Mouse (Mus musculus): Measurements from ENCODE around the gene Mogs. TPM values are rescaled to one million over a fixed set of nuclear protein-coding genes. Genes with fewer than 3 reads are reported as not detected.

The Mogs gene
- polyA plus RNA-seq (2012; ENCODE audit: insufficient read depth, insufficient read length, missing spikeins): 16.1 and 17.1 TPM in 2 replicates

GRCm38 (mm10) chr6:83115011-83115671 is at the start of gene Mogs:
Gene Mogs, plus strand, starts transcription at chr6:83115496.
- TF ChIP-seq POLR2A (IDR thresholded peaks at IDR 0.05; ENCODE audit: borderline replicate concordance, low read depth, low read length) (no peak), CTCF (IDR thresholded peaks at IDR 0.05; ENCODE audit: low read depth, low read length) (no peak)
- Histone ChIP-seq H3K4me3 (ENCODE audit: insufficient read depth, low read length) (peak within 1 kb of the TSS; percentile 77), H3K27ac (ENCODE audit: insufficient read depth, low read depth, low read length) (peak within 1 kb of the TSS; percentile 73), H3K4me1 (ENCODE audit: control insufficient read depth, insufficient read depth, low read length) (peaks cover 18% of the 10 kb centered on the region)

- Histone ChIP-seq H3K4me1 (ENCODE audit: control insufficient read depth, insufficient read depth, low read length) (peaks cover 3% of the 10 kb centered on the region; the same call in 1 of the 2 replicates), H3K27ac (ENCODE audit: insufficient read depth, low read depth, low read length) (no peak overlapping the region), H3K4me3 (ENCODE audit: insufficient read depth, low read length) (no peak overlapping the region)
- TF ChIP-seq POLR2A (IDR thresholded peaks at IDR 0.05; ENCODE audit: borderline replicate concordance, low read depth, low read length) (no peak), CTCF (IDR thresholded peaks at IDR 0.05; ENCODE audit: low read depth, low read length) (no peak)
Observed at GRCm38 (mm10) chr6:83065995-83066394, 49.3 kb upstream of the Mogs start.

- Histone ChIP-seq H3K27ac (ENCODE audit: insufficient read depth, low read depth, low read length) (no peak overlapping the region), H3K4me1 (ENCODE audit: control insufficient read depth, insufficient read depth, low read length) (peaks cover 3% of the 10 kb centered on the region; the same call in 1 of the 2 replicates), H3K4me3 (ENCODE audit: insufficient read depth, low read length) (no peak overlapping the region)
- 0 out of 2 replicates have a peak, but pooled peaks have one; percentile 37 for TF ChIP-seq POLR2A (IDR thresholded peaks at IDR 0.05; ENCODE audit: borderline replicate concordance, low read depth, low read length)
- no peak for TF ChIP-seq CTCF (IDR thresholded peaks at IDR 0.05; ENCODE audit: low read depth, low read length)
Observed at GRCm38 (mm10) chr6:83066441-83066840, 48.9 kb upstream of the Mogs start.

GRCm38 (mm10) chr6:83068221-83068620 is 47.1 kb upstream of the Mogs start:
- TF ChIP-seq CTCF (IDR thresholded peaks at IDR 0.05; ENCODE audit: low read depth, low read length) (no peak), POLR2A (IDR thresholded peaks at IDR 0.05; ENCODE audit: borderline replicate concordance, low read depth, low read length) (no peak)
- Histone ChIP-seq H3K27ac (ENCODE audit: insufficient read depth, low read depth, low read length) (no peak overlapping the region), H3K4me1 (ENCODE audit: control insufficient read depth, insufficient read depth, low read length) (peaks cover 3% of the 10 kb centered on the region; the same call in 1 of the 2 replicates), H3K4me3 (ENCODE audit: insufficient read depth, low read length) (no peak overlapping the region)

- Histone ChIP-seq H3K4me3 (ENCODE audit: insufficient read depth, low read length) (peak overlapping the region; percentile 27), H3K4me1 (ENCODE audit: control insufficient read depth, insufficient read depth, low read length) (peaks cover 3% of the 10 kb centered on the region; the same call in 1 of the 2 replicates), H3K27ac (ENCODE audit: insufficient read depth, low read depth, low read length) (no peak overlapping the region)
- TF ChIP-seq POLR2A (IDR thresholded peaks at IDR 0.05; ENCODE audit: borderline replicate concordance, low read depth, low read length): no peak
- no peak for TF ChIP-seq CTCF (IDR thresholded peaks at IDR 0.05; ENCODE audit: low read depth, low read length)
Observed at GRCm38 (mm10) chr6:83068706-83069487, 46.4 kb upstream of the Mogs start.

GRCm38 (mm10) chr6:83069488-83070246 is 45.6 kb upstream of the Mogs start:
- Histone ChIP-seq H3K4me3 (ENCODE audit: insufficient read depth, low read length) (peak overlapping the region; percentile 27), H3K4me1 (ENCODE audit: control insufficient read depth, insufficient read depth, low read length) (peaks cover 3% of the 10 kb centered on the region; the same call in 1 of the 2 replicates), H3K27ac (ENCODE audit: insufficient read depth, low read depth, low read length) (no peak overlapping the region)
- no peak for TF ChIP-seq CTCF (IDR thresholded peaks at IDR 0.05; ENCODE audit: low read depth, low read length)
- no peak for TF ChIP-seq POLR2A (IDR thresholded peaks at IDR 0.05; ENCODE audit: borderline replicate concordance, low read depth, low read length)

GRCm38 (mm10) chr6:83070247-83070310 is 45.2 kb upstream of the Mogs start, which contains the start of gene Tlx2:
Gene Tlx2, minus strand, starts transcription at chr6:83070293.
- H3K4me1 ChIP-seq (ENCODE audit: control insufficient read depth, insufficient read depth, low read length): peaks cover 3% of the 10 kb centered on the region; the same call in 1 of the 2 replicates
- H3K27ac ChIP-seq (ENCODE audit: insufficient read depth, low read depth, low read length): no peak within 1 kb of the TSS
- peak within 1 kb of the TSS; percentile 27 for H3K4me3 ChIP-seq (ENCODE audit: insufficient read depth, low read length)
- TF ChIP-seq POLR2A (IDR thresholded peaks at IDR 0.05; ENCODE audit: borderline replicate concordance, low read depth, low read length) (no peak), CTCF (IDR thresholded peaks at IDR 0.05; ENCODE audit: low read depth, low read length) (no peak)

- Histone ChIP-seq H3K4me3 (ENCODE audit: insufficient read depth, low read length) (peak overlapping the region; percentile 27), H3K4me1 (ENCODE audit: control insufficient read depth, insufficient read depth, low read length) (peaks cover 3% of the 10 kb centered on the region; the same call in 1 of the 2 replicates), H3K27ac (ENCODE audit: insufficient read depth, low read depth, low read length) (no peak overlapping the region)
- no peak for TF ChIP-seq CTCF (IDR thresholded peaks at IDR 0.05; ENCODE audit: low read depth, low read length)
- no peak for TF ChIP-seq POLR2A (IDR thresholded peaks at IDR 0.05; ENCODE audit: borderline replicate concordance, low read depth, low read length)
Observed at GRCm38 (mm10) chr6:83070311-83071219, 44.7 kb upstream of the Mogs start.

- H3K4me3 ChIP-seq (ENCODE audit: insufficient read depth, low read length): peak overlapping the region; percentile 27; the same call in 1 of the 2 replicates
- H3K27ac ChIP-seq (ENCODE audit: insufficient read depth, low read depth, low read length): no peak overlapping the region
- TF ChIP-seq POLR2A (IDR thresholded peaks at IDR 0.05; ENCODE audit: borderline replicate concordance, low read depth, low read length): no peak
- no peak for TF ChIP-seq CTCF (IDR thresholded peaks at IDR 0.05; ENCODE audit: low read depth, low read length)
- H3K4me1 ChIP-seq (ENCODE audit: control insufficient read depth, insufficient read depth, low read length): peaks cover 3% of the 10 kb centered on the region; the same call in 1 of the 2 replicates
Observed at GRCm38 (mm10) chr6:83071220-83071619, 44.1 kb upstream of the Mogs start.
